Mouse (Mus musculus): ENCODE results near the gene Tmem205.

Gene Tmem205

GRCm38 (mm10) chr9:21916851-21917492 lies 10.4 kb downstream of the Tmem205 start:
- DNase-seq: no peak

GRCm38 (mm10) chr9:21909474-21910223 lies 17.7 kb downstream of the Tmem205 start:
- peak in 1 of 2 experiments; percentile 19 for DNase-seq

DNA sequence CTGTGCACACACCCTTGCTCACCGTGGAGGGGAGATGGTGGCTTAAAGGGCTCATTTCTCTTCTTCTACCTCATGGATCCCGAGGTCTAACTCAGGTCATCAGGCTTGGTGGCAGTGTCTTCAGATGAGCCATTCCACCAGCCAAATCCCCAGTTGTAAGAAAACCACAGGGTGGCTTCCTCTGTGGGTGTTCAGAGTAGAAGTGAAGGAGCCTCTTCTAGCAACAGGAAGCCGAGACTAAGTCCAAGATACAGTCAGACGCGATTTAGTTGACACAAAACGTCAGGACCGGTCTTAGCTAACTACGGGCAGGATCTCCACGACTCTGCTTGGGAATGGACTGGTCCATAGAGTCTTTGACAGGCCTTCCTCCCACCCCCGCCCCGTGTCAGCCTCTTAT lies 19.1 kb downstream of the Tmem205 start:
- no peak for DNase-seq

- no peak for DNase-seq
These were observed 23.3 kb downstream of the Tmem205 start for GRCm38 (mm10) chr9:21904031-21904430.

- peak; percentile 58 to 68 for DNase-seq
These were observed 26.0 kb downstream of the Tmem205 start for GRCm38 (mm10) chr9:21901223-21901820.

DNA sequence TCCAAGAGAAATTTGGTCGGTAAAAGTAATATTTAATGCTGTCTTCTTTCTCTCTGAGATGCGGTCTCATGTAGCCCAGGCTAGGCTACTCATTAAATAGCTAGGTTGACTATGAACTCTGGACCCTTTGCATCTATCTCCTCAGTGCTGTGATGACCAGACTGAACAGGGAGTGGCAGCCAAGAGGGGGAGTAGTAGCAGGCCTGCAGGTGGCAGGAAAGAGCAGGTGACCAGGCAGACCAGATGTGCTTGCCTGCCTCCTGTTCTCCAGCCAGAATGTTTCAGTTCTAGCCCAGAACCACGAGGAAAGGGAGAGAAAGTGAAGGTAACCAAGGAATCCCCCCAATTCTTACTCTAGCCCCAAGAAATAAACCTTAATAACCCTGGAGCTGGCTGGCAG lies 38.1 kb downstream of the Tmem205 start:
- no peak for DNase-seq

GRCm38 (mm10) chr9:21876601-21877000 lies 50.8 kb downstream of the Tmem205 start:
- DNase-seq: no peak

DNA sequence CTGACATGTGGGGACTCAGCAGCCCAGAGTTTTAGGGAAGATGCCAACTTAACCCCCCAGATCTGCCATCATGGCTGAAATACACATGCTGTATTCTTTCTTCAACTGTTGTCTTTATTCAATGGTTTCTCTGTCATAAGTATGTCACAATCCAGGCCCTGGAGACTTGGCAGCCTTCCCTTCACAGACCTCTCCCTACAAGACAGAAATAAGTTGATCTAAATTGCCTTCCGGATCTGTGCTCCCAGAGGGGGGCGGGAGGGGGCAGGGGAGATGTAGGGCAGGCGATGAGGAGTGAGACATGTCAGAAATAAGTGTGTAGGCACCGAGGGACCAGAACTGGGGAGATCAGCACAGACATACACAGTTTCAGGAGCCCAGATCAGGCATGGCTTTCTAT lies 55.2 kb downstream of the Tmem205 start:
- peak in 1 of 2 experiments; percentile 50 for DNase-seq
